Mouse (Mus musculus) cerebellum, adult 9-11 months (tissue): ENCODE data around the gene Gm26727.
"Not testable (repeated sequence)": the region's sequence is repeated elsewhere in the genome, so short reads cannot be mapped to it uniquely, and the experiment has no call there.

Experiments
- DNase-seq: peaks from one replicate; pipeline ENCODE4 v3.0.0; 2022

The Gm26727 gene

DNA sequence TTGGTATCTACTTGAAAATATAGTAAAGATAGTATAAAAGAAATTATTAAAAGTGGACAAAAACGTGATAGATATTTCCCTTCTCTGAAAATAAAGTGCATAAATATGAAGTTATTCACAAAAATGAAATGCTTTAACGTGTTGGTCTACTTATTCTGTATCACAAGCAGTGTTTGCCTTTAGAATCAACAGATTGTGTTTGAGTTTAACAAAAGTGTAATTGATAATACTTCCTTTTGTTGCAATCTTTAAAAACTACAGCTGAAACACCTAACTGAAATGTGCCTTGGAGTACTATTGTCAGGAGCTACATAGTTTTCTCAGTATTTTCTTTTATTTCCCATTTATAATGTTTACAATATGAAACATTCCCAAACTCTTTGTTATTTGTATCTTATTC is at the start of gene Gm26727:
Gene Gm26727 (minus strand): TSS at position 101 of the 400 bp plus-strand sequence.
- DNase-seq = no peak

DNA sequence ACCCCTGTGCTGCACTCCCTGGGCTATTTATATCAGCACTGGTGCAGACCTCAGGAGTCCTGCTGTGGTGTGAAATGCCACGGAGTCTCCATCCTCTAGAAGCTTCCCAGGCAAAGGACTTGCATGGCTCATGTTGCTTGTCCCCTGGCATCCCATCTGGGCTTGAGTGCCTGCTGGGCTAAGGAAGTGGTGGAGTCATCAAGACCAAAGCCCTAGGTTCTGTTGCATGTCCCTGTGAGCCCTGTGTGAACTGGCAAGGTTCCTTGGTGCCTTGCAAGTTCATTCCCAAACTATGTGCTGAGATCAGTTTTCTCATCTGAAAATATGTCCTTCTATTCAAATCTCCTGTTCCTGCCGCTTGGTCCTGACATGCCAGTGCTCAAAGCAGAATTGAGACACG is 48.1 kb upstream of the Gm26727 start:
- no peak for DNase-seq

DNA sequence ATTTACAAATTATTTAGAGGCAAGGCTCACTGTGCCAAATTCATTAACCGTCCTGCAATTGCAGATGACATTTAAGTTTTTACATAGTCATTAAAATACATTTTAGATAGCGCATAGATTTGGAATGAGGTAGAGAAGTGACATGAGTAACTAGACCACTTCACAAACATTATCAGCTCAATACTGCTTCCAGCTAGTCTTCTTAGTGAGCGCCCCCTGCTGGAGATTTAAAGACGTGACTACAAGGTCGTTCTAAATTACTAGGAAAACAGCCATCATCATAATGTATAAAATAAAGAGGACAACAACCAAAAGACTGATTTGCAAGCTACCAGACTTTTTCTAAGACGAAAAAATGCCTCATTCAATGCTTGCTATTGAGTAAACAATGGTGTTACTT is 44.8 kb upstream of the Gm26727 start:
- DNase-seq = no peak

DNA sequence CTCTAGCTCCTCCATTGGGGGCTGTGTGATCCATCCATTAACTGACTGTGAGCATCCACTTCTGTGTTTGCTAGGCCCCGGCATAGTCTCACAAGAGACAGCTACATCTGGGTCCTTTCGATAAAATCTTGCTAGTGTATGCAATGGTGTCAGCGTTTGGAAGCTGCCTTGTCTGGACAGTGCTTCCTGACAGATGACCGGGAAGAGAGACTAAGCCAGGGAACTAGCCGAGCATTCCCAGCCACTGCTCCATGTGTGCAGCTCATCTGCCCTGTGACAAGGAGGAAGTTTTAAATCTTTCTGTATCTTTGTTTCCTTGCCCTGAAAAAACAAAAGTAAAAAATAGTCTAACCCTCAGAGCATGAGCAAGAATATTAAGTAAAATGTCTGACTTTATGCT is 37.0 kb upstream of the Gm26727 start:
- DNase-seq = not testable (repeated sequence)

DNA sequence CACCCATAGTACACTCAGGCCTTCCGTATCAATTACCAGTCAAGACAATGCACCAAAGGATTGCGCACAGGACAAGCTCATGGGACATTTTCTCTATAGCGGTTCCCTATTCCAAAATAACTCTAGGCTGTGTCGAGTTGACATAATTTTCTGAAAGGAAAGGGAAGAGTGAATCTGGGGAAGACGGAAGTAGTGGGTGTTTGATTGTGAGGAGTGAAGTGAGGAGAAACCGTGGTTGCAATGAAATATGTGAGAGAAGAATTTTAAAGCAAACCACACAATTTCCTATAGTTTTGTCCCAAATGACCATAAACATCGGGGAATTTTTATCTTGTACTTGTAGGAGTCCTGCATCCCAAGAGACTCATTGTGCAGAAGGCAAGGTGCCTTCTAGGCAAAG is 34.1 kb upstream of the Gm26727 start:
- DNase-seq = no peak

DNA sequence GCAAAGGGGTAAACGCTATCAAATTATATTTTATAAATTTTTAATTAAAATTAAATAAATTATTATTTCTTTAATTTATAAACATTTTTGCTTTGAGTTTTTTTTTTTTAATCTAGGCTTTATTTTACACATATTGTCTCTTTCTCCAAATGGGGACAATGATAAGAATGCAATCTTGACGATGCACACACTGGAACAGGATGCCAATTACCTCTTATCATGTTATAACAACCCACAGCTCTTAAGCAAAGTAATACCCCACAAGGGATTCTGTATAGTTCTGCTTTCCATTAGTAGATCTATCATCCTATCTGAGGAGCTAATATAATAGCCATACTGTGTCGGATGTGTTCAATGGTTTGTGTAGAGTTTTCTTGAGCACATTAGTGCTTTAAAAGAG is 27.9 kb upstream of the Gm26727 start:
- DNase-seq = no peak

DNA sequence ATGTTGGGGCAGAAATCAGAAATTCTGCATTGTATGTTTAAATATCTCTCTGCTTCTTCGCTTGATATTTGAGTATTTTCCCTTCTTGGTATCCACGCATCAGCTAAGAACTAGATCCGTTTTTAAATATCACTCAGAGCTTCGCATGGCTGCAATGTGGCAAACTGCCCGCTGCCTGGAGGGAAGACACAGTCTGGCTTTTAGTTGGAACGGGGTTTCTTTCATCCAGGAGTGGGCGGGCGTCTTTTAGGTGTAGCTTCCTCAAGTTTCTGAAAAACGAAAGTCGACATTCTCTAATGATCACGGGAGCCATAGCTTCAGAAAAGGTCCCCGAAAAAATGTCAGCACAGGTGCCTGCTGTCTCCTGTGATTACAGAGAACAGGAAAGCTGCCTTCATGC is 14.2 kb upstream of the Gm26727 start:
- no peak for DNase-seq

DNA sequence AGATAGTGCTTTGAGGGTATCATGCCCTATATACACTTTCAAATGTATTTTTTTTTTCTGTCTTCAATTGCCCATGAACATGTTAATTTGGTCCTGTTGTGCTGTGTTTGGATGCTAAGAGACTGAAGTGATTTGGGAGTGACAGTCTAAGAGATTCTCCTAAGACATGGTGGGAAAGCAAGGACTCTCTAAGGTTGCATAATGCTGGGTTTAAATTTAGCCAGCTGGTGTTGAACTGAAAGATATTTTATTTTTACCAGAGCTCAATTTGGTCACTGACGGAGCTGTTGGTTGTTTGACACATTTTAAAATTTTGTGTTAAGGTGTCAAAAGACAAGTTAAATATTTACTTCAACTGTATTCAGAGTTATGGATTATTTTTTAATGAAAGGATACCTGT is 13.8 kb upstream of the Gm26727 start:
- DNase-seq = no peak

DNA sequence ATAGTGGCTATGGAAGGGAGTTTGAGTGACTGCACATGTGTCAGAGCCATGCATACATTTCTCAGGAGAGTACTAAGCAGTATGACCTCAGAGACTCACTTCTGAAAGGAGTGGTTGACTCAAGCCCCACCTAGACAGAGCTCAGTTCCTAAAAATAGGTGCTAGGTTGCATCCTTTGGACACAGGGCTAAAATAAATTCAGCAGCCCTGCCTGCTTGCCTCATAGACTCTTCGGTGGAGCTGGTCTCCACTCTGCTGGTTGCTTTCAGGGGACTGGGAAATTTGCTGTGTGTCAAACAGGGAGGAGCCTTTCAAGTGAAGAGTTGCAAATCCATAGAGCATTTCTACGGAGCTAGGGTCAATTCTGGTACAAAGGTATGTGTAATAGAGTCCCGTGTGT is 12.8 kb upstream of the Gm26727 start, which contains the start of gene Xirp2:
Gene Xirp2 (plus strand): TSS at position 223 of the 400 bp plus-strand sequence.
- no peak for DNase-seq

DNA sequence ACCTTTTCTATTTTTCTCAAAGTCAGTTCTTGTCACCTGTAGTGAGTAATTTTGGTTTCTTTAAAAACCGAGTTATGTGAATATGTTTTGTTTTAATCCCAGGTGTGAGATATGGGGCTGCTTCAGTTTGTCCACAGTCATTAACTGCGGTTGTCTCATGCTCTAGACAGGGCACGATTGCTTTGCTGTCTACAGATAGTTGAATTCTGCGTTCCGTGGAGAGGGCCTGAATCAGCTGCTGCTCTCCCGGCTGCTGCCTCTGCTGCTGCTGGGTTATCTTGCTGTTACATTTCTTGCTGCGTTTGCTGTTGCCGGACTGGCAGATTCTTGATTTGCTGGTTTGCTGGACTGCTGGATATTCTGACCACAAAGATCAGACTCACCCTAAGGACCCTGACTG is 5.3 kb upstream of the Gm26727 start:
- DNase-seq = no peak

DNA sequence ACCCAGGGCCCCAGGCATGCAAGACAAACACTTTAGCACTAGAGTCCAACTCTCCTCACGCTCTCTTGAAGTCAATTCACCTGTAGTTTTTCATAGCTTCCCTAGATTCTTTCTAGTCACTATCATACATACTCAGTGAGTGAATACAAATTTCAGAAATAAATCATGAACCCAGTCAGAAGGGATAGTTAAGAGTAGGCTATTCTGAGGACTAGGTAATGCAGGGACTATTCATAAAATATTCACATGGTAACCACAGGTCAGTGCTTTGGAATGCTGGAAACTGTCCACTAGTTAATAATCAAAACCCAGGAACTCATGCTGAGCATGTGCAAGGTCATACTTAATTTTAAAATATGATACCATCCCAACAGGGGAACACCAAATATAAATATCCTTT is 10.2 kb downstream of the Gm26727 start:
- no peak for DNase-seq

DNA sequence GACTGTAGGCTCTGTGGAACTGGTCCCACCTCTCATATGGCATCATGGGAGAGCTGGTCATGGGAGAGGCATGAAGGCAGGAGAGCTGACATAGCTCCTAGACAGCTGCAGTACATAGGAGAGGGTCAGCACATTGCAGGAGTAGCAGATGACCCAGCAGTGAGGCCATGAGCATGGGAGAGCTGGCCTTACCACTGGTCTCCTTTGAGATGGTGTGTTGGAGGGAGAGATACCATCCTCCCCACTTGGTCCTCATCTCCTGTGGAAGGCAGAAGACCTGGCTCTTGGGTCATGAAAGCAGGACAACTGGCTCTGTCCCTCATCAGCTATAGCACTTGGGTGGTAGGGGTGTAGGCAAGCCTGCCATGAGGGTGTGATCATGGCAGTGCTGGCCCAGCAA is 12.1 kb downstream of the Gm26727 start:
- DNase-seq = no peak

DNA sequence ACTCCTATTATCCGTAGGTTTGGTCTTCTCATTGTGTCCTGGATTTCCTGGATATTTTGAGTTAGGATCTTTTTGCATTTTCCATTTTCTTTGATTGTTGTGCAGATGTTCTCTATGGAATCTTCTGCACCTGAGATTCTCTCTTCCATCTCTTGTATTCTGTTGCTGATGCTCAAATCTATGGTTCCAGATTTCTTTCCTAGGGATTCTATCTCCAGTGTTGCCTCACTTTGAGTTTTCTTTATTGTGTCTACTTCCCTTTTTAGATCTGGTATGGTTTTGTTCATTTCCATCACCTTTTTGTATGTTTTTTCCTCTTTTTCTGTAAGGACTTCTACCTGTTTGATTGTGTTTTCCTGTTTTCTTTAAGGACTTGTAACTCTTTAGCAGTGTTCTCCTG is 19.6 kb downstream of the Gm26727 start, which contains the start of gene Gm21830:
Gene Gm21830 (plus strand): TSS at position 301 of the 400 bp plus-strand sequence.
- not testable (repeated sequence) for DNase-seq
